Mouse (Mus musculus) lung, adult 2 months (tissue): ENCODE results near the gene Fgfrl1.

Experiments
- CTCF ChIP-seq: fragments of 200-500 bp; IDR thresholded peaks from 2 replicates; pipeline ENCODE4 v1.5.1; 2011; ENCODE audit warnings: mild to moderate bottlenecking, low read length, control low read depth; ENCODE audit not compliant: insufficient read depth
- POLR2A ChIP-seq: fragments of 200-500 bp; IDR thresholded peaks from 2 replicates; pipeline ENCODE4 v1.6.1; 2011; ENCODE audit warnings: low read depth, mild to moderate bottlenecking, control low read depth, low read length, borderline replicate concordance; ENCODE audit errors: extremely low read depth

DNA sequence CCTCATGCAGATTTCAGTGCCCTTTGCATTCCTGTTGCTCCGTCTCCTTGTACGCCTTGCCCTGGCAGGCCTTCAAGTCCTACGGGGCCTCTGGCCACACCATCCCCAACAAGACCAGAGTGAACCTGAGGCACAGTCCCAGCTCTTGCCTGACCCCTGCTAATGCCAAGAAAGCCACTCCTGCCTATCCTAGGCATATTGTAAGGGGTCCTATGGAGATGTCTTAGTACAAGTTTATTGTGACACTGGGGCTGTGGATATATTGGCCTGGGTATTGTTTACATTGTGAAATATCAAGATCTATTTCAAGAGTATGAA, 45.9 kb upstream of the Fgfrl1 start:
- TF ChIP-seq POLR2A (no peak), CTCF (no peak)
